Mouse (Mus musculus) adrenal gland, postnatal 25 days (tissue): Measurements from ENCODE around the gene Abr. TPM values are rescaled to one million over a fixed set of nuclear protein-coding genes. Genes with fewer than 3 reads are reported as not detected.

Experiments used
- DNase-seq: peaks from one replicate; pipeline ENCODE4 v3.0.0; 2021; ENCODE audit warnings: mixed read lengths
- total RNA-seq: library from RNA; stranded (reverse); gene quantifications from 2 replicates; pipeline ENCODE4 v1.2.3, GENCODE M21; 2021

The Abr gene
- total RNA-seq, 1 experiment from 2014 or later = 55.3 TPM

- DNase-seq = no peak
These were observed 250.0 kb downstream of the Abr start for GRCm38 (mm10) chr11:76372120-76372519.

DNA sequence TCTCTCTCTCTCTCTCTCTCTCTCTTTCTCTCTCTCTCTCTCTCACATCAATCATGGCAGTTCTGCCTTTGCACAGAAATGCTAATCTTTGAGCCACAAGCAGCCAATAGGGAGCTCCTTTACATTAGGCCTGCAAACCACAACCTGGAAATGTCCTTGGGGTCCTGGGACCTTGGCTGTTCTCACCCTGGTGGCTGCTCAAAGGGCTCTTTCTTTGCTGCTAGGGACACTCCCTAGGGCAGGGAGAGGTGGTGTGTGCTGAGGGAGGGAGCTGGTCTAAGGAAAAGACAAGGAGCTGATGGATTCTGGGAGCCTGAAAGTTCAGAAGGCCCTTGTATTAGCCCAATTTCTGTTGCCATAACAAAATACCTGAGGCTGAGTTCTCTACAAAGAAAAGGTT is 251.6 kb downstream of the Abr start:
- DNase-seq = no peak

Other genes starting within 250 kb of the Abr start
- 23.8 and 29.5 TPM in 2 replicates for gene Nxn, start 223.2 kb downstream of the Abr start, total RNA-seq
- 38.9 and 47.4 TPM in 2 replicates for gene Timm22, start 215.4 kb downstream of the Abr start, total RNA-seq
- not detected in 2 replicates for gene Bhlha9, start 50.2 kb upstream of the Abr start, total RNA-seq
- 27.4 and 30.2 TPM in 2 replicates for gene Trarg1, start 57.5 kb upstream of the Abr start, total RNA-seq
- gene Gosr1, start 141.3 kb upstream of the Abr start, total RNA-seq = 44.6 and 77.1 TPM in 2 replicates
- 39.7 and 45.4 TPM in 2 replicates for gene Cpd, start 224.7 kb upstream of the Abr start, total RNA-seq